Mouse (Mus musculus): ENCODE measurements around the gene Mlst8.
"Not testable (repeated sequence)": the region's sequence is repeated elsewhere in the genome, so short reads cannot be mapped to it uniquely, and the experiment has no call there.

DNA sequence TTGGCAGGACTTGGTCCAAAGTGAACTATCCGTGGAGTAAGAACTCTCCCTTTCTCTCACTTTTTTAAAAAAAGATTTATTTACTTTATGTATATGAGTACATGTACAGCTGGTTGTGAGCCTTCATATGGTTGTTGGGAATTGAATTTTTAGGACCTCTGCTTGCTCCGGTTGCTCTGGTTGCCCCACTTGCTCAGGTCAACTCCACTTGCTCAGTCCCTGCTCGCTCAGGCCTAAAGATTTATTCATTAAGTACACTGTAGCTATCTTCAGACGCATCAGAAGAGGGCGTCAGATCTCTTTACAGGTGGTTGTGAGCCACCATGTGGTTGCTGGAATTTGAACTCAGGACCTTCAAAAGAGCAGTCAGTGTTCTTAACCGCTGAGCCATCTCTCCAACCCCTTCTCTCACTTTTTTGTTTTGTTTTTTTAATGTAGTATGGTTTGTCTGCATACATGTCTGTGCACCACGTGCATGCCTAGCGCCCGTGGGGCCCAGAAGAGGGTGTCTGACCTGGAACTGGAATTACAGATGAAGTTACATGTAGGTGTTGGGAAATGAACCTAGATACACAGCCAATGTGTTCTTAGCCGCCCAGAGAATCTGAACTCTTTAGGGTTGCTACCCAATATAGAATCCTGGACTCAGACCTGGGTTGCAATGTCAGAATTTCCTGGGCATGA is 23.2 kb downstream of the Mlst8 start:
- not testable (repeated sequence) for TF ChIP-seq CTCF (IDR thresholded peaks at IDR 0.05; ENCODE audit: borderline replicate concordance, extremely low read depth, insufficient read depth, insufficient read length); POLR2A (IDR thresholded peaks at IDR 0.05; ENCODE audit: borderline replicate concordance, extremely low read depth, insufficient read depth, insufficient read length, poor library complexity, severe bottlenecking)

All from brain, embryonic 14.5 days (tissue).